Mouse (Mus musculus): ENCODE measurements at regions not wholly inside any gene's neighbourhood (a gene's known extent, or its start where the extent isn't known, plus 50 kb on each side); places are given as distances from the start of the nearest gene placed in this dataset.

DNA sequence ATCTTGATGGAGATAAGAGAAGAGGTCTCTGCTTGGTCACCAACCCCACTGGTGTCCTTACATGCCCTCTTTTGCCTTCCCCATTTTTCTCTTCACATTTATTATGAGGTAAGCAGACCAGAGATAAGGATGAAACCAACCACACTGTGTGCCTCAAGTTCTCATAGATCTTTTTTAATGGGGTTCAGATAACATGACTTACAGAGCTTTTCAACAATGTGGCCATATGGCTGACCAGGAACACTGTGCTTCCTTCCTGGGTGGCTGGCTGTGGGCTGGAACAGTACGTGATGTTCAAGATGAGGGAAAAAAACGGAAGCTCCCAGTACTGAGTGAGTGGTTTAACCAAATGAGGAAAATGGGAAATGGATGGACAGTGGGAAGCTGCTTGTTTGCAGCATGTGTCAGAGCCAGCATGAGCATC lies 319.0 kb upstream of the Npvf start:
- no peak for DNase-seq

DNA sequence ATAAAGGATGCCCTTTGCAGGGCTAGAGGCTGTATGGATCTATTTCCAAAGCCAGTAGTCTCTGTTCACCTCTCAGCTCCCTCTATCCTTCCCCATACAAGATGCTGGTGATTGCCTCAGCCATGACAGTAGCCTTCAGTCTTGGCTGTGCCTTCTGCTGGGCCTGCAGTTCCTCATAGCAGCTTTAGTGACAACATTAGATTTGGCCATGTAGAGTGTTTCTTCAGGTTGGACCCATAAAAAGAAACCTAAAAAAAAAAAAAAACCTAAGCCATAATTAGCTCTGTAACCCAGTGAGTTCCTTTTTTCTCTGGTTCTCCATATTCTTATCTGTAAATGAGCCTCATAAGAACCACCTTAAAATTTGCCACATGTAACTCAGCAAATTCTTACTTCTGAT lies 319.6 kb upstream of the Npvf start:
- no peak for DNase-seq

DNA sequence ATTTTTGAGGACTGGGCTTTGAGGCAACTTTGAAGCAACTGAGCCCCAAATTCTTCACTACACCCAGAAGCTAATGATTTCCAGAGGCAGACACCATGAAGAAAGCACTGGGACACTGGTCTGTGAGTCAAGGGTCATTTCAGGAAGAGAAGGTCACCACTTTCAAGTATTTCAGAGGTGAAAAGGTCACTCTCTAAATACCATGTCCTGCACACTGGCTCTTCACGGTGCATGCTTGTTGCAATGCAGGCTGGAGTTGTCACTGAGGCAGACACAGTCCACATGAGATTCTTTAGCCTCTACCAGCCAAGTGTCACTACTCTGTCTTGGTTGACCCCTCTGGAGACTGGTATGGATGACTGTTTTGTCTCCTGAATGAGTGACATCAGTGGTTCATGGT lies 320.7 kb upstream of the Npvf start:
- no peak for DNase-seq

DNA sequence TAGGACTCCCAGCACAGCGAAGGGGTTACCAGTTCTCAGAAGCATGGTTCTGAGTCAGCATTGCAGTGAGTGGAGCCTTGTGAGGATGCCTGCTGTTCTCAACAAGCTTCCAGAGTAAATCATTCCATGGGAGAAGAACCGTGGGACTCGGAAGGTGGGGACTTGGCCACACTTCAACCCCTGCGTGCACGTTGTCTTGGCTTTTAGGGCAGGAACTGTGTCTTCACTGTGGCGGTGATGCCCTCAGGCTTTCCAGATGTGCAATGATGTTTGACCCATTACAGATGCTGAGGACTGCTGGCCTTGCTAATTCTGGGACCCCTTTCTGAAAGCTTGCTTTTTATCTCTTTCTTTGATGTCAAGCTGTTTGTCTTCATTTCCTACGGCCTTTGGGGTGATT lies 322.7 kb upstream of the Npvf start:
- DNase-seq = no peak

DNA sequence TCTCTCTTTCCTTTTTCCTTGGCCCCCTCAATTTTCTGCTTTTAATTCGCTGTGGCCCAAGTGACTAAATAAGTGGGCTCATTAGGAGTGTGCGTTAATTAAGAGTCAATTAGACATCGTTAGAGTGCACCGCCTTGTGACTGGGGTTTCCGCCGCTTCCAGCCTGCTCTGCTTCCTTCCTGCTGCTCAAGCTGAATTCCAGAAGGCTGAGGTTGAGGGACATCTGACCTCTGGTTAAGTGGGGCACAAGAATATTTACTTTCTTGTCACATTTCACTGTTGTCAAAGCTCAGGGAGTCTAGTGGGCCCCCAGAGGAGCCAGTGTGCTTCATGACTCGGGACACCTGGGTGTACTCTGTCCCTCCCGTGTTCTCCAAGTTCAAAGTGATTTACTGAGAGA lies 323.1 kb upstream of the Npvf start:
- no peak for DNase-seq

DNA sequence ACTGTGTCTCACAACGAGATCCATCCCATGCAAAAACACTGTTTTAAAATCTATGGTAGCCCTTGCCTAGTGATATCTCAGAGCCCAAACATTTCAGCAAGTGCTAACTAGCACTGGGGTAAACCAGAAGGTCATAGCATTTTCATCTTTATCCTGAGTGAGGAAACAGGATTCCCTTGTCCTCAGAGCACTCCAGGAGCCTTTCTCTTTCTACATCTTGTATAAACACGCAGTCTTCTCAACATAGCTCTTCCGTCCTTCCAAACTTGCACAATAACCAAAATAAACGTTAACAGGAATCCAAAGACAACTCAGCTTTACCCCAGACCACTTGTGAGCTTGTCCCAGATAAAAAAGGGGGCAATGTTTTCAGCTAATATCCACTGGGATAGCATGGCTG lies 323.8 kb upstream of the Npvf start:
- DNase-seq = no peak

DNA sequence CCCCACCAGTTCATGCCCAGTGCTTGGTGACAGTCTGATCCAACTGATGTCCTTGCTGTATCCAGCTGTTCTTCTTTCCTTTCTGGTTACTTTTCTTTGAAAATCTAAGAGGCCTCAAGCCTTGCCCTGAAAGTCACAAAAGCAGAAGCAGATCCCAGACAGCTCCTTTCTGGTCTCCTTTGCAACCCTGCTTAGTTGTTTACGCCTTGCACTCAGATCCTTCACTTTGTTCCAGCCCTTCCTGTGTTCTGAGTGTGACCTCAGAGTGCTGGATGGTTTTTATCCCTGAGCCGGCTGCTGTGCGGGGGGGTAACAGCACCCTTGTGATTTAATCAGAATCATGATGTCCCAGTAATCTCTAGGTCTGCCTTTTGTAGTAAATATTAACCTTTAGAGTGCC lies 324.3 kb upstream of the Npvf start:
- peak; percentile 31 for DNase-seq

DNA sequence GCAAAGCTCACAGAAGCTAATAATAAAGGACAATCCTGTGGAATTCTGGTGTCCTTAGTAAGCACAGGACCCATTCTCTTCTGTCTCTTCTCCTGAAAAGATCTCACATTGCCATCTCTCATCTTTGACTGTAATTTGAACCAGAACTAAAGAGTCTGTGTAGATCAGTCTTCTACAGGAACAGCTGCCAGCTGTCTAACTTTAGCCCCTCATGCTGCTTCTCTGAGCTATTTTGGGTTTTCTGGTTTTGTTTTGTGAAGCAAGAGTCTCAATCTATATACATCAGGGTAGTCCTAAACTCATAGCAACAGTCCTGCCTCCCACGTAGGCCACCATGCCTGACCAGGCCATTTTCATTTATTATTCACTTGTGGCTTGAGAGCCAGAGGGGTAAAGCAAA lies 325.5 kb upstream of the Npvf start:
- no peak for DNase-seq

DNA sequence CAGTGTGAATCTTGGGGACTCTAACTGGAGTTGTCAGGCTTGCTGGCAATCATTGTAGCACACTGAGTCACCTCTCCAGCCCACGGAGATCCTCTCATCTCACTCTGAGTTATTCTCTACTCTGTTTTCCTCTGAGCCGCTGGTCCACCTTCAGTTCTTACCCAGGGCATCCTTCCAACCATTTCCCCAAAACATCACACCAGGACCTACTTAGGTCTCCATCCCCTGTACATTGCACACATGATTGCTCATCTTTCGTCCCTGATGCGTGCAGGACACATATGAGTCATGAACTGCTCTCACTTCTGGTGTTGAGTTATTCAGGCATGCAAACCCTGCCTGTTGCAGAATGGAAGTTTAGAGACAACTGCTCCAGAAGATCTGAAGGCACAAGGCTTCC lies 326.1 kb upstream of the Npvf start:
- DNase-seq = no peak

DNA sequence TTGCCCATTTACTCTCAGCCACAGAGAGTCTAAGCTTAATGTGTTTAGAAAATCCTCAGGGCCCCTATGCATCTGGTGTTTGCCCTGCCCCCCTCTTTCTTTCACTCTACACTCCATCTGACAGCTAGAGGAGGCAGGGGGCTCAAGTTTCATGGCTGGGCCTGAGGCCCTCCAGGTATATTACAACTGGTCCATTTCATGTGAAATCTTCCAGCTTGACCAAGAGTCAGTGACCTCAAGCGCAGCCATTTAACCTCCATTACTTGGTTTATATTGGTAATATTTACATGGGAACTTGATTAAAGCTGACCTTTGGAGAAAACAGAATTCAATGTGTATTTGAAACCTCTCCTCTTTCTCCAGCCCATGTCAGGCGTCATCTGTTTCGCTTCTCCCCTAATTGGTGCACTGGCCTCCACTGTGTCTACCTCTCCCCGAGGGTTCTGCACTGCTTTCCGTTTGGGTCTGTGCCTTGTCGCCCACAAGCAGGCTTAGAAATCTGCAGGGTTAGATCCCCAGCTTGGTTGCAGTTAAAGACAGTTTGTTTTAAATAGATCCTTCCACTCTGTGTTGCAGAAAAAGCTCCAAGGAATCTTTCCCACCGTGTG lies 327.6 kb upstream of the Npvf start:
- no peak for DNase-seq

DNA sequence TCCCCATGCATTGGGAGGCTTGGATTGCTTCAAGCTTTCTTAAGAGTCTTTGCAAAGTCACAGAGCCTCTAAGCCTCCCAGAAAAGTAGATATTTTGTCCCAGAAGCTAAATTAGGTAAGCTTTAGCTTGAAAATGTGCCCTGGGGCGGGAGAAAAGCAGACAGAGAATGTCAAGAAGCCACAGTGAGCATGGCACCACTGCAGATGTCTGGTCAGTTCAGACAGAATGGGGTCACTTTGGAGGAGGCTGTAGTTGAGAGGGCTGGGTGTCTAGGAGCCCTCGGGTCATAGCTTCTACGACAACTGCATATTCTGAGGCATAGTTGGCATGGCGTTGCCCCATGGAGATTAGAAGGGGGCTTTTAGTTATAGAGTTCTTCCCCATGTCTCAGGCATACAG lies 328.6 kb upstream of the Npvf start:
- DNase-seq = no peak

DNA sequence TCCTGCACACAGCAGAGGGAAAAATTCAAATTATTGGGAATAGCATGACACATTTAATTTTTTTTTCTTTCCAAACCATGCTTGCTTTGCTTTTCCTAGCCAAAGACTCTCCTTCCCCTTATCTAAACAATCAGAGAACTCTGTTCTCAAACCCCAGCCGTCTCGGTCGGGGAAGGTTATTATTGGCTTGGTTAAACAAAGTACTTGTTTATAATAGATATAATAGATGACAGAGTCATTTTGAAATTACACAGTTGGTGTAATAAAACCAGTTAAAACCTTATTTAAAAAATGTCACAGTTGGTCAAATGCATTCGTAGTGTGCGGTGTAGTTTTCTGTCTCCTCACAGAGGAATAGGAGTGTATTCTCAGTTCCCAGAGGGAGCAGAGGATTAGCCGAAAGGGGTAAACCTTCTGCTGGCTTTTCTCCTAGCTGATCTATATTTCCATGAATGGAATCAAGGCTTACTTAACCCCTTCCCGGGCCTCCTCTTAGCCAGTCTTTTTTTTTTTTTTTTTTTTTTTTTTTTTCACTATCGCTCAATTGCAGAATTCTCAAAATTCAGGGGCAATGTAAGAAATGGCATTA lies 329.4 kb upstream of the Npvf start:
- no peak for DNase-seq

DNA sequence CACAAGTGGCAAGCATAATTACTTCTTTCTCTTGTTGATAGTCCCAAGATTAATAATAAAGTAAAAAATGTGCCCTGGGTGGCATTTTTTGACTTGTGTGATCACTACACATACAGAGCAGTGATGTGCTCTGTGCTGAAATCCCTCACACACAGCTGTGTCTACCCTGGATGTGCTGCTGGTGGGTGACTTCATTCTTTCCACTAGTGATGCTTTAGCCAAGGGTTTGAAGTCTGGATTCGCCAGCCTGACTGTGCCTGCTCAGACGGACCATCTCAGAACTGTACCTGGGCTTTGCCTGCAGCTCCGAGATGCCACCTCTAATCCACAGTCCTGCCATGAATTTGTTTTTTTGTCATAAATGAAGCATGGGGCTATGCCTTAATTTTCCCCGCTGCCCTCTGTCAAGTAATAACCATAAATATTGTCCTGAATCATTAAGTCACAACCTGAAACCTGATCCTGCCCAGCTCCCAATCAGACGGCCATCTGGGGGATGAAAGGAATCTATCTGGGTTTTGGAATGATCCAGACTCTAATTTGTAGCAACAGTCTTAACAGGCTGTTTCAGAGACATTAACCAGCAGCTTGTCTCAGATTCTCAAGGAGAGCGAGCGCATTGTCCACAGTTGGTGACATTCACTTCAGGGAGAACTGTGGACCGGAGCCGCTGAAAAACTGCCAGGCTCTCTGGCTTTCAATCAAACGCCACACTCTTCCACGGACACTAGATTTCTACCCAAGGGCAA lies 330.1 kb upstream of the Npvf start:
- DNase-seq = no peak

DNA sequence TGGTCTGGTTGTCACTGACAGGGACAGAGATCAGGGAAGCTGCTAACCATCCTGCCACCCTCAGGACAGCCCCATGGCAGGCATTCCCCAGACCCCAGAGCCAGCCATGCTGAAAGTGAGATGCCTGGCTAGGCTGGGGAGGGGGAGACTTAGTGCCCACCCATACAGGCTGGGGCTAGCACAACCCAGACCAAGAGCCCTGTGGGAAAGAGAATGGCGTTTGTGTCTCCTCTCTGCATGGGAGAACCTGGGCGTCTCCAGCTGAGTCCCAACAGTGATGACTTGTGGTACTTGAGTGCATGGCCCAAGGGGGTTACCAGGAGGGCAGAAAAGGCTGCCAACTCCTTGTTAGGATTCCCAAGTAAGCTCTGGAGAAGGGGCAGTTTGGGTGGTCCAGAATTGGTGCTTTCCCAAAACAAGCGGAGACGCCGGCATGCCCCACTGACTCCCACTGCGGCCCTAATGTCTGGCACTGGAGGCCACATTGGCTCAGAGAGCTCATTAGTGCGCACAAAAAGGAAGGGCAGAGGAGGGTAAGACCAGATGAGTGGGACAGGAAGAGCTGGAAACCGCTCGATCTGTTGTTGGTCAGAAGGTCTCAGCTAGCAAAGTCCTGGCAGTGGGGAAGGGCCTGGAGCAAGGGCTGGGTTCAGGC lies 332.2 kb upstream of the Npvf start:
- DNase-seq = no peak

DNA sequence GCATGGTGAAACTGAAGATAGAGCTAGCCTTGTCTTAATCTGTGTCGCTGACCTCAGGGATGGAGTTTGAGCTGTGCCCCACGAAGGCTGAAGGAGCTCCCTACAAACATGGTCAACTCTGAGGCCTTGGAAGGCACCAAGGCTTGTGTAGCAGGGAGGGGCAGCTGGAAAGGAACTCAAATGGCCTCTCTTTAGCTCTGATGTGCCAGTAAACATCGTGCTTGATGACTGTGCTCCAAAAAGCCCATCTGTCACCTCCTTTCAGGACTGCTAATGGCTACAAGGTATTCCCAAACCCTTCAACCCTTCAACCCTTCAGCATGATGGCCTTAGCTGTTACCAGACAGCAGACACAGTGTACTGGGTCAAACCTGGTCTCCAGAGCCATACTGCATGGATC lies 334.3 kb upstream of the Npvf start:
- DNase-seq = no peak

DNA sequence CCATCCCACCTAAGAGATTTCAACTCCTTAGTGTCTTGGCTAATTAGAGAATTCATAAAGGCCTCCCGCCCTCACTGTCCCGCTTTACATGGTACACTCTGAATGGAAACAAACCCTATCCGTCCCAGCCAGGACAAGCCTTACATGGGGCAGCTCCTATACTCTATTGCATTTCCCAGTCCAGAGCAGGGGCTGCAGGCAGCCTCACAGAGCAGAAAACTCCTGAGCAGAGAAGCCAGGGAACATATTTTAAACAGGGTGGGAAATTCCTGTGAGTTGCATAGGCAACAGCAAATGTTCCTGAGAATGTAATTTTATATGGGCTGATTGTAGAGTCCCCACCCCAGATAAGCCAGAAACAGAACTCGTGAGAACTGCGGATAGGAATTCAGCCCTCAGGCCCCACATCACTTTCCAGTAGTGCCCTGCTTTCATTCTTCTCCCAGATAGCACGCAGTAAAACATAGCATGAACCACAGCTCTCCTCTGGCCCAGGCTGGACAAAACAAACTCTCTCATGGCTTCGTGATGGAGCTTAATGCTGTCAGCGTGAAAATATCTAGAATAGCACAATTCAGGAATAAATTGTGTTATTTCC lies 337.4 kb upstream of the Npvf start:
- no peak for DNase-seq

DNA sequence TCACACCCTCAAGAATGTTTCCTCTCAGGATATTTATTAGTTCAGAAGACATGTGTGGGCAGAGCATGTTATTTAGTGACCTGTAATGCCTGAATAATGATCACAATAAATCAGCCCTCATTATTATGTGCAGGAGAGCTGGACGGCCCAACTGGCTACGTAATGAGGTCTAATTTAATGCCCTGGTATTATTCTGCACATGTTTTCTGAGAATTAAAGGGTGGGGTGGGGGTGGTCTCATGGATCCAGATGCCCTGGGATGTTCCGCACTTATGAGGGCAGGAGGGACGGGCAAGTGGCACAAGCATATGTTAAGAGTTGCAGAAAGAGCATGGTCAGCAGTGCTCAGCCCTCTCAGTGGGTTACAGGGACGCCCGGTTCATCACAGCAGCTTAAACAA lies 339.7 kb upstream of the Npvf start:
- DNase-seq = no peak

DNA sequence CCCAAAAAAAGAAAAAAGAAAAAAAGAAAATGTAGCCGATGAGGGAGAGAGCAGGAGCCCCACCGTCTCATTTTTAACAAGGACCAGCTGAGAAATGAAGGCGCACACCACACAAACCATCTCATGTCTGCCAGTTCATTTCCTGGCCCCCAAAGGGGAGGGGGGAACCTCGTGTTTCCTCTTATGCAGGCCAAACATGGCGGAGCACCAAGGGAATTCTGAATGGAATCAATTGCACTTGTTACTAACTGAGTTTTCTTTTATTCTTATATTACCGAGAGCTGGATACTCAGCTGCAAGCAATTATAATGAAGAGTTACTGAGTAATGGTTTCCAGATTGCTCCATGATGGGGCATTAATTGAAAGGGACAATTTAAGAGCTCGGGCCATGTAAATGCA lies 348.5 kb upstream of the Npvf start:
- DNase-seq = no peak

DNA sequence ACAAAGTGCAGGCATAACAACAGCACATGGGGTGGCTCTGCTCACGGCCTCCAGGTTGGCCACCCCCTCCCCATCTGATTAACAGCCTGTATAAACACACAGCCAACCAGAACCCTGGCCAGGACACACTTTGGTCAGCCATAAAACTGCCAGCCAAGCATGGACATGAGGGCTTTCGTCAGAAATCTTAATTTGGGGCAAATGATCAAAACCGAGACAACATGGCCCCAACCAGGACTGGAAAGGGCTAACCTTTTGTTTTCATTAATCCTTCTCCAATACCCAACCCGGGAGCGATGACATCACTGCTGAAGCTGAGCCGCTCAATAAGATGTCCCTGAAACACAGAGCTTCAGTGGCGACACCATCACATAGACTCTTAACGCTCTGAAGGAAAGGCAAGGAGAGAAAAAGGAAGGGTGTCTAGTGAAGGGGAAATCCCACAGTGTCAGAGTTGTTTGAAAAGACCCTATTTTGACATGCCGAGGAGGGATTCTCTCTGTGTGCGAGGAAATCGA lies 351.9 kb upstream of the Npvf start:
- DNase-seq = no peak

DNA sequence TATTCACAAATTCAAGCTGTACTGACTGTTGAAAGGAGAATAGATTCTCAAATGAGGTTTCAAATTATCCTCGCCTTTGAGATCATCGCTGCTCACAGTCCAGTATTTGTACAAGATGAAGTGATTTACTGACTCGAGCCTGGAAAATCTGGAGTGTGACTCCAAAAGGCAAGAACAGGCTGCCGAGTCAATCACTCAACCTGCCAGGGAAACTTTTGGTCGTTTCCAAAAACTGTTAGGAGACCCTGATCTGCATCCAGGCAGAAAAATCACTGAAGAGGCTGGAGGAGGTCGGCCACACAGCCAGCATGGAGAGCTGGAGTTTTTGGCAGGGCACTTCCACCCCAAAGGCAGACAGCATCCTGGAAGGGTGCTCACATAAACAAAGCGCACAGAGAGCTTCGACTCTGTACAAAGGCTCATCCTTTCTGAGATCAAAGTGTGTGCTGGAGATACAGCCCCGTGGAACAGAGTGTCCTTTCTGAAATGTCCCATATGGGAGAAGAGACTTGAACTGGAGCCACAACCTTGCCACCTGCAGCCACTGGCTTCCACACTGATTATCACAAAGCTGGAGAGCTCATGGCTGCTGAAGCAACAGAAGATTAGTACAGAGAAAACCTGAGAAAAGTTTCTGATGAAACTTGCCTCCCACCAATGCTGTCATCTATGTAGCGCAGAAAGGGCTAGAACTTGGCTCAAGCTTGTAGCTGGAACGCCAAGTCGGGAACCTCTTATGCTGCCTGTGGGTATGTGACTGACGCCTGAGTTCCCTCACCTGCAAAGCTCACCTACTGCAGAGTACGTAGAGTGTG lies 355.5 kb upstream of the Npvf start:
- no peak for DNase-seq

DNA sequence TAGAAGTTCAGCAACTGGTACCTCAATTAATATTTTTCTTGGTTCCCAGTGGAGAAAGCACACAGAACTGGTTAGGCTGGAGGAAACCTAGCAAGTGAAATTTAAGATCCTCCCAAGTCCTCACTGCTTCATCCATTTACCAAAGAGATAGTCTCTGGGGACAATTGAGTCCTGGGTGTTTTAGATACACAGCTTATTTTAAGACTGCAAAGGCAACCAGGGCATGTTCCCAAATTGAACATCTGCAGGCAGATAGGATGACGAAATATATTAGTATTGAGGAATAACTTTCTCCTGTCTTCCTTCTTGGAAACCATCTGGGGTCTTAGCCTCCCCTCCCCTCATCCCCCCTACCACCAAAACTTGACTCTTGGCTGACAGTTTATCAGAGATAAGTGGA lies 356.3 kb upstream of the Npvf start:
- DNase-seq = no peak
